Mouse (Mus musculus): ENCODE data around the gene Grk5. TPM values are rescaled to one million over a fixed set of nuclear protein-coding genes. Genes with fewer than 3 reads are reported as not detected.
A peak's percentile ranks its signal among the peaks of the same experiment; 100 is the strongest.
"Not testable (repeated sequence)": the region's sequence is repeated elsewhere in the genome, so short reads cannot be mapped to it uniquely, and the experiment has no call there.

Gene Grk5
- polyA plus RNA-seq, 1 experiment = 11.2 TPM

GRCm38 (mm10) chr19:60903971-60904370, 14.4 kb downstream of the Grk5 start:
- no peak for TF ChIP-seq CTCF (IDR thresholded peaks at IDR 0.05; ENCODE audit: low read depth, low read length)
- no peak for TF ChIP-seq POLR2A (IDR thresholded peaks at IDR 0.05; ENCODE audit: borderline replicate concordance, low read depth, low read length)
- Histone ChIP-seq H3K27ac (ENCODE audit: insufficient read depth, low read depth, low read length) (no peak overlapping the region), H3K4me1 (ENCODE audit: control insufficient read depth, insufficient read depth, low read length) (no peaks in the 10 kb centered on the region), H3K4me3 (ENCODE audit: insufficient read depth, low read length) (no peak overlapping the region)

GRCm38 (mm10) chr19:60905477-60905876, 15.9 kb downstream of the Grk5 start:
- TF ChIP-seq CTCF (IDR thresholded peaks at IDR 0.05; ENCODE audit: low read depth, low read length) (no peak), POLR2A (IDR thresholded peaks at IDR 0.05; ENCODE audit: borderline replicate concordance, low read depth, low read length) (no peak)
- no peak overlapping the region for H3K4me3 ChIP-seq (ENCODE audit: insufficient read depth, low read length)

GRCm38 (mm10) chr19:60910304-60910703, 20.8 kb downstream of the Grk5 start:
- H3K4me1 ChIP-seq (ENCODE audit: control insufficient read depth, insufficient read depth, low read length) = no peaks in the 10 kb centered on the region
- H3K4me3 ChIP-seq (ENCODE audit: insufficient read depth, low read length) = no peak overlapping the region
- H3K27ac ChIP-seq (ENCODE audit: insufficient read depth, low read depth, low read length) = no peak overlapping the region
- TF ChIP-seq CTCF (IDR thresholded peaks at IDR 0.05; ENCODE audit: low read depth, low read length) = no peak
- TF ChIP-seq POLR2A (IDR thresholded peaks at IDR 0.05; ENCODE audit: borderline replicate concordance, low read depth, low read length) = no peak

More at GRCm38 (mm10) chr19:60905477-60905876, 15.9 kb downstream of the Grk5 start:
- Histone ChIP-seq H3K27ac (ENCODE audit: insufficient read depth, low read depth, low read length) (no peak overlapping the region), H3K4me1 (ENCODE audit: control insufficient read depth, insufficient read depth, low read length) (no peaks in the 10 kb centered on the region)

GRCm38 (mm10) chr19:60911653-60912052, 22.1 kb downstream of the Grk5 start:
- H3K4me3 ChIP-seq (ENCODE audit: insufficient read depth, low read length) = no peak overlapping the region
- no peak overlapping the region for H3K27ac ChIP-seq (ENCODE audit: insufficient read depth, low read depth, low read length)
- no peak for TF ChIP-seq CTCF (IDR thresholded peaks at IDR 0.05; ENCODE audit: low read depth, low read length)
- peaks cover 2% of the 10 kb centered on the region; the same call in 1 of the 2 replicates for H3K4me1 ChIP-seq (ENCODE audit: control insufficient read depth, insufficient read depth, low read length)

- TF ChIP-seq CTCF (IDR thresholded peaks at IDR 0.05; ENCODE audit: low read depth, low read length) (no peak), POLR2A (IDR thresholded peaks at IDR 0.05; ENCODE audit: borderline replicate concordance, low read depth, low read length) (no peak)
- H3K27ac ChIP-seq (ENCODE audit: insufficient read depth, low read depth, low read length) = no peak overlapping the region
- no peak overlapping the region for H3K4me3 ChIP-seq (ENCODE audit: insufficient read depth, low read length)
- H3K4me1 ChIP-seq (ENCODE audit: control insufficient read depth, insufficient read depth, low read length) = peaks cover 2% of the 10 kb centered on the region; the same call in 1 of the 2 replicates
These were observed 25.7 kb downstream of the Grk5 start for GRCm38 (mm10) chr19:60915236-60915635.

- TF ChIP-seq CTCF (IDR thresholded peaks at IDR 0.05; ENCODE audit: low read depth, low read length) (no peak), POLR2A (IDR thresholded peaks at IDR 0.05; ENCODE audit: borderline replicate concordance, low read depth, low read length) (no peak)
- Histone ChIP-seq H3K4me1 (ENCODE audit: control insufficient read depth, insufficient read depth, low read length) (peaks cover 2% of the 10 kb centered on the region; the same call in 1 of the 2 replicates), H3K27ac (ENCODE audit: insufficient read depth, low read depth, low read length) (no peak overlapping the region)
These were observed 26.3 kb downstream of the Grk5 start for GRCm38 (mm10) chr19:60915862-60916261.

GRCm38 (mm10) chr19:60916869-60917570, 27.5 kb downstream of the Grk5 start:
- no peak overlapping the region for H3K4me3 ChIP-seq (ENCODE audit: insufficient read depth, low read length)
- TF ChIP-seq POLR2A (IDR thresholded peaks at IDR 0.05; ENCODE audit: borderline replicate concordance, low read depth, low read length) (no peak), CTCF (IDR thresholded peaks at IDR 0.05; ENCODE audit: low read depth, low read length) (no peak)
- no peak overlapping the region for H3K27ac ChIP-seq (ENCODE audit: insufficient read depth, low read depth, low read length)
- peaks cover 2% of the 10 kb centered on the region; the same call in 1 of the 2 replicates for H3K4me1 ChIP-seq (ENCODE audit: control insufficient read depth, insufficient read depth, low read length)

More at GRCm38 (mm10) chr19:60915862-60916261, 26.3 kb downstream of the Grk5 start:
- H3K4me3 ChIP-seq (ENCODE audit: insufficient read depth, low read length) = no peak overlapping the region

- not testable (repeated sequence) for H3K4me3 ChIP-seq (ENCODE audit: insufficient read depth, low read length); H3K4me1 ChIP-seq (ENCODE audit: control insufficient read depth, insufficient read depth, low read length); H3K27ac ChIP-seq (ENCODE audit: insufficient read depth, low read depth, low read length)
These were observed 35.0 kb downstream of the Grk5 start for GRCm38 (mm10) chr19:60924534-60924933.

GRCm38 (mm10) chr19:60935001-60935400, 45.5 kb downstream of the Grk5 start:
- Histone ChIP-seq H3K27ac (ENCODE audit: insufficient read depth, low read depth, low read length) (no peak overlapping the region), H3K4me3 (ENCODE audit: insufficient read depth, low read length) (no peak overlapping the region), H3K4me1 (ENCODE audit: control insufficient read depth, insufficient read depth, low read length) (peaks cover 10% of the 10 kb centered on the region)
- TF ChIP-seq POLR2A (IDR thresholded peaks at IDR 0.05; ENCODE audit: borderline replicate concordance, low read depth, low read length) = no peak
- no peak for TF ChIP-seq CTCF (IDR thresholded peaks at IDR 0.05; ENCODE audit: low read depth, low read length)

GRCm38 (mm10) chr19:60939954-60940379, 50.4 kb downstream of the Grk5 start:
- no peak for TF ChIP-seq CTCF (IDR thresholded peaks at IDR 0.05; ENCODE audit: low read depth, low read length)
- Histone ChIP-seq H3K4me1 (ENCODE audit: control insufficient read depth, insufficient read depth, low read length) (peaks cover 28% of the 10 kb centered on the region), H3K27ac (ENCODE audit: insufficient read depth, low read depth, low read length) (peak overlapping the region; percentile 74), H3K4me3 (ENCODE audit: insufficient read depth, low read length) (no peak overlapping the region)

All from bone marrow macrophage, adult 2 months (primary cell).